Mouse (Mus musculus) heart, embryonic 10.5 days (tissue): ENCODE measurements at regions not wholly inside any gene's neighbourhood (a gene's known extent, or its start where the extent isn't known, plus 50 kb on each side); places are given as distances from the start of the nearest gene placed in this dataset.

Source experiments
- DNase-seq: peaks from one replicate; pipeline ENCODE4 v3.0.0-alpha.2; 2017; ENCODE audit warnings: low spot score
- H3K27ac ChIP-seq: fragments of 300-500 bp; sonication (generic); 2 replicates; pipeline ENCODE4 v1.5.1; 2016; ENCODE audit warnings: mild to moderate bottlenecking
- H3K27me3 ChIP-seq: fragments of 300-500 bp; sonication (generic); 2 replicates; pipeline ENCODE4 v1.6.1; 2016; ENCODE audit warnings: mild to moderate bottlenecking; ENCODE audit not compliant: poor library complexity, insufficient read depth, severe bottlenecking
- H3K36me3 ChIP-seq: fragments of 300-500 bp; sonication (generic); 2 replicates; pipeline ENCODE4 v1.6.1; 2016; ENCODE audit warnings: mild to moderate bottlenecking, moderate library complexity
- H3K4me1 ChIP-seq: fragments of 300-500 bp; sonication (generic); 2 replicates; pipeline ENCODE4 v1.6.1; 2016; ENCODE audit warnings: mild to moderate bottlenecking
- H3K4me3 ChIP-seq: fragments of 300-500 bp; sonication (generic); 2 replicates; pipeline ENCODE4 v1.5.1; 2016; ENCODE audit warnings: mild to moderate bottlenecking, moderate library complexity
- H3K9me3 ChIP-seq: fragments of 300-500 bp; sonication (generic); 2 replicates; pipeline ENCODE4 v1.6.1; 2016; ENCODE audit warnings: mild to moderate bottlenecking, moderate library complexity
- WGBS: fragments of 180-500 bp; shearing (Covaris S2); methylation state at CpG from one replicate; pipeline ENCODE4 v1.1.7; 2016; 5-methylcytosine and 5-hydroxymethylcytosine counted together

GRCm38 (mm10) chr16:95855230-95855629 lies 135.5 kb downstream of the Psmg1 start:
- 71% methylated on average over 2 of the region's 2 CpGs for WGBS
- Histone ChIP-seq H3K4me3 (no peak overlapping the region), H3K27me3 (no peaks in the 10 kb centered on the region), H3K27ac (no peak overlapping the region), H3K36me3 (no peaks in the 10 kb centered on the region), H3K9me3 (no peaks in the 10 kb centered on the region), H3K4me1 (no peaks in the 10 kb centered on the region)
- no peak for DNase-seq

GRCm38 (mm10) chr16:95851907-95852306 lies 138.9 kb downstream of the Psmg1 start:
- H3K27ac ChIP-seq = peak overlapping the region; percentile 62

GRCm38 (mm10) chr16:95848555-95849082 lies 142.1 kb downstream of the Psmg1 start:
- H3K4me3 ChIP-seq = no peak overlapping the region
- no peak overlapping the region; the same call in 1 of the 2 replicates for H3K27ac ChIP-seq
- WGBS = 42% methylated on average over 6 of the region's 6 CpGs
- no peaks in the 10 kb centered on the region; the same call in 1 of the 2 replicates for H3K36me3 ChIP-seq
- H3K9me3 ChIP-seq = no peaks in the 10 kb centered on the region
- no peaks in the 10 kb centered on the region for H3K27me3 ChIP-seq
- no peak for DNase-seq
- H3K4me1 ChIP-seq = peaks cover 12% of the 10 kb centered on the region; the same call in 1 of the 2 replicates

More at GRCm38 (mm10) chr16:95851907-95852306, 138.9 kb downstream of the Psmg1 start:
- Histone ChIP-seq H3K4me3 (no peak overlapping the region), H3K36me3 (no peaks in the 10 kb centered on the region), H3K9me3 (no peaks in the 10 kb centered on the region), H3K27me3 (no peaks in the 10 kb centered on the region), H3K4me1 (peaks cover 12% of the 10 kb centered on the region; the same call in 1 of the 2 replicates)
- DNase-seq = no peak
- 53% methylated on average over 5 of the region's 5 CpGs for WGBS

- H3K36me3 ChIP-seq = no peaks in the 10 kb centered on the region; the same call in 1 of the 2 replicates
- no peaks in the 10 kb centered on the region for H3K9me3 ChIP-seq
- no peaks in the 10 kb centered on the region for H3K27me3 ChIP-seq
- WGBS = 60% methylated on average over 3 of the region's 3 CpGs
- no peak overlapping the region for H3K4me3 ChIP-seq
- H3K4me1 ChIP-seq = peaks cover 12% of the 10 kb centered on the region; the same call in 1 of the 2 replicates
- DNase-seq = no peak
- H3K27ac ChIP-seq = peak overlapping the region; percentile 33; the same call in 1 of the 2 replicates
These were observed 142.8 kb downstream of the Psmg1 start for GRCm38 (mm10) chr16:95847765-95848483.

GRCm38 (mm10) chr16:95845323-95845860 lies 143.5 kb downstream of the Ets2 start:
- Histone ChIP-seq H3K9me3 (no peaks in the 10 kb centered on the region), H3K4me1 (peaks cover 12% of the 10 kb centered on the region; the same call in 1 of the 2 replicates), H3K27ac (no peak overlapping the region), H3K36me3 (no peaks in the 10 kb centered on the region; the same call in 1 of the 2 replicates), H3K27me3 (no peaks in the 10 kb centered on the region), H3K4me3 (no peak overlapping the region)
- DNase-seq = no peak
- 71% methylated on average over 10 of the region's 10 CpGs for WGBS

GRCm38 (mm10) chr16:95844691-95845090 lies 142.8 kb downstream of the Ets2 start:
- no peak overlapping the region for H3K4me3 ChIP-seq
- no peaks in the 10 kb centered on the region for H3K9me3 ChIP-seq
- no peaks in the 10 kb centered on the region for H3K27me3 ChIP-seq
- no peak for DNase-seq
- H3K4me1 ChIP-seq = peaks cover 12% of the 10 kb centered on the region; the same call in 1 of the 2 replicates
- no peaks in the 10 kb centered on the region; the same call in 1 of the 2 replicates for H3K36me3 ChIP-seq
- H3K27ac ChIP-seq = no peak overlapping the region
- WGBS = 62% methylated on average over 4 of the region's 4 CpGs

GRCm38 (mm10) chr16:95842766-95843165 lies 140.9 kb downstream of the Ets2 start:
- WGBS = 88% methylated on average over 3 of the region's 3 CpGs
- Histone ChIP-seq H3K27me3 (no peaks in the 10 kb centered on the region), H3K36me3 (no peaks in the 10 kb centered on the region; the same call in 1 of the 2 replicates), H3K4me3 (no peak overlapping the region), H3K4me1 (peaks cover 15% of the 10 kb centered on the region), H3K9me3 (no peaks in the 10 kb centered on the region), H3K27ac (no peak overlapping the region)
- DNase-seq = no peak

- Histone ChIP-seq H3K4me3 (no peak overlapping the region), H3K27me3 (no peaks in the 10 kb centered on the region), H3K27ac (no peak overlapping the region), H3K9me3 (no peaks in the 10 kb centered on the region), H3K4me1 (peaks cover 15% of the 10 kb centered on the region), H3K36me3 (no peaks in the 10 kb centered on the region; the same call in 1 of the 2 replicates)
- WGBS = 85% methylated on average over 5 of the region's 5 CpGs
- no peak for DNase-seq
These were observed 137.8 kb downstream of the Ets2 start for GRCm38 (mm10) chr16:95839512-95840253.

- Histone ChIP-seq H3K4me3 (no peak overlapping the region), H3K9me3 (no peaks in the 10 kb centered on the region), H3K4me1 (peaks cover 15% of the 10 kb centered on the region), H3K27me3 (no peaks in the 10 kb centered on the region), H3K27ac (peak overlapping the region; percentile 29; the same call in 1 of the 2 replicates), H3K36me3 (no peaks in the 10 kb centered on the region; the same call in 1 of the 2 replicates)
- no peak for DNase-seq
- WGBS = 17% methylated on average over 1 of the region's 1 CpGs
These were observed 137.1 kb downstream of the Ets2 start for GRCm38 (mm10) chr16:95838886-95839430.

- WGBS = 87% methylated on average over 3 of the region's 3 CpGs
- H3K27ac ChIP-seq = peak overlapping the region; percentile 57; the same call in 1 of the 2 replicates
- no peaks in the 10 kb centered on the region for H3K27me3 ChIP-seq
- no peak overlapping the region for H3K4me3 ChIP-seq
- H3K9me3 ChIP-seq = no peaks in the 10 kb centered on the region
- H3K4me1 ChIP-seq = peaks cover 15% of the 10 kb centered on the region
- DNase-seq = no peak
- no peaks in the 10 kb centered on the region for H3K36me3 ChIP-seq
These were observed 136.6 kb downstream of the Ets2 start for GRCm38 (mm10) chr16:95838478-95838846.

- no peaks in the 10 kb centered on the region for H3K9me3 ChIP-seq
- WGBS = 67% methylated on average over 5 of the region's 5 CpGs
- H3K4me1 ChIP-seq = peaks cover 15% of the 10 kb centered on the region
- DNase-seq = no peak
- no peaks in the 10 kb centered on the region for H3K36me3 ChIP-seq
- no peaks in the 10 kb centered on the region for H3K27me3 ChIP-seq
- H3K4me3 ChIP-seq = no peak overlapping the region
- 0 out of 2 replicates have a peak overlapping the region, but pooled peaks have one; percentile 57 for H3K27ac ChIP-seq
These were observed 136.0 kb downstream of the Ets2 start for GRCm38 (mm10) chr16:95837723-95838477.

- no peak overlapping the region for H3K4me3 ChIP-seq
- no peaks in the 10 kb centered on the region for H3K36me3 ChIP-seq
- 87% methylated on average over 1 of the region's 1 CpGs for WGBS
- H3K27me3 ChIP-seq = no peaks in the 10 kb centered on the region
- no peak overlapping the region for H3K27ac ChIP-seq
- H3K4me1 ChIP-seq = peaks cover 25% of the 10 kb centered on the region
- H3K9me3 ChIP-seq = no peaks in the 10 kb centered on the region
- DNase-seq = no peak
These were observed 134.1 kb downstream of the Ets2 start for GRCm38 (mm10) chr16:95835941-95836340.
